Mouse (Mus musculus): ENCODE results near the gene Popdc3.

Gene Popdc3

GRCm38 (mm10) chr10:45229954-45230353 is 52.1 kb downstream of the Popdc3 start:
- Histone ChIP-seq H3K9me3 (ENCODE audit: low read length) (no peaks in the 10 kb centered on the region), H3K4me3 (replicated peaks; ENCODE audit: low read length) (no peak overlapping the region), H3K4me1 (replicated peaks; ENCODE audit: low read depth, low read length) (no peaks in the 10 kb centered on the region), H3K27me3 (ENCODE audit: insufficient read depth, low read length) (no peaks in the 10 kb centered on the region), H3K36me3 (ENCODE audit: insufficient read depth, low read length) (no peaks in the 10 kb centered on the region)
- no peak for TF ChIP-seq CTCF (conservative IDR thresholded peaks at IDR 0.05; ENCODE audit: low read length)

GRCm38 (mm10) chr10:45233351-45233750 is 55.5 kb downstream of the Popdc3 start:
- Histone ChIP-seq H3K4me3 (replicated peaks; ENCODE audit: low read length) (no peak overlapping the region), H3K9me3 (ENCODE audit: low read length) (no peaks in the 10 kb centered on the region), H3K27me3 (ENCODE audit: insufficient read depth, low read length) (no peaks in the 10 kb centered on the region), H3K36me3 (ENCODE audit: insufficient read depth, low read length) (no peaks in the 10 kb centered on the region), H3K4me1 (replicated peaks; ENCODE audit: low read depth, low read length) (peaks cover 7% of the 10 kb centered on the region)
- no peak for TF ChIP-seq POU5F1 (IDR thresholded peaks at IDR 0.05; ENCODE audit: borderline replicate concordance, low read length)
- no peak for TF ChIP-seq NANOG (IDR thresholded peaks at IDR 0.05; ENCODE audit: borderline replicate concordance, low read length)
- no peak for TF ChIP-seq CTCF (conservative IDR thresholded peaks at IDR 0.05; ENCODE audit: low read length)

GRCm38 (mm10) chr10:45236304-45236703 is 58.4 kb downstream of the Popdc3 start:
- H3K4me1 ChIP-seq (replicated peaks; ENCODE audit: low read depth, low read length), result peaks cover 7% of the 10 kb centered on the region
- no peaks in the 10 kb centered on the region for H3K36me3 ChIP-seq (ENCODE audit: insufficient read depth, low read length)
- no peaks in the 10 kb centered on the region for H3K9me3 ChIP-seq (ENCODE audit: low read length)
- H3K27me3 ChIP-seq (ENCODE audit: insufficient read depth, low read length), result no peaks in the 10 kb centered on the region
- TF ChIP-seq NANOG (IDR thresholded peaks at IDR 0.05; ENCODE audit: borderline replicate concordance, low read length) (no peak), CTCF (conservative IDR thresholded peaks at IDR 0.05; ENCODE audit: low read length) (no peak), POU5F1 (IDR thresholded peaks at IDR 0.05; ENCODE audit: borderline replicate concordance, low read length) (no peak)
- no peak overlapping the region for H3K4me3 ChIP-seq (replicated peaks; ENCODE audit: low read length)

GRCm38 (mm10) chr10:45237492-45237891 is 59.6 kb downstream of the Popdc3 start:
- Histone ChIP-seq H3K36me3 (ENCODE audit: insufficient read depth, low read length) (no peaks in the 10 kb centered on the region), H3K27me3 (ENCODE audit: insufficient read depth, low read length) (no peaks in the 10 kb centered on the region), H3K4me3 (replicated peaks; ENCODE audit: low read length) (no peak overlapping the region), H3K4me1 (replicated peaks; ENCODE audit: low read depth, low read length) (peaks cover 7% of the 10 kb centered on the region), H3K9me3 (ENCODE audit: low read length) (no peaks in the 10 kb centered on the region)
- TF ChIP-seq NANOG (IDR thresholded peaks at IDR 0.05; ENCODE audit: borderline replicate concordance, low read length) (no peak), POU5F1 (IDR thresholded peaks at IDR 0.05; ENCODE audit: borderline replicate concordance, low read length) (no peak)

- Histone ChIP-seq H3K9me3 (ENCODE audit: low read length) (peaks cover 13% of the 10 kb centered on the region), H3K27me3 (ENCODE audit: insufficient read depth, low read length) (0 out of 2 replicates have a peak, but pooled peaks cover 6% of the 10 kb centered on the region), H3K4me1 (replicated peaks; ENCODE audit: low read depth, low read length) (no peaks in the 10 kb centered on the region), H3K4me3 (replicated peaks; ENCODE audit: low read length) (no peak overlapping the region), H3K36me3 (ENCODE audit: insufficient read depth, low read length) (no peaks in the 10 kb centered on the region)
- TF ChIP-seq NANOG (IDR thresholded peaks at IDR 0.05; ENCODE audit: borderline replicate concordance, low read length) (no peak), CTCF (conservative IDR thresholded peaks at IDR 0.05; ENCODE audit: low read length) (no peak), POU5F1 (IDR thresholded peaks at IDR 0.05; ENCODE audit: borderline replicate concordance, low read length) (no peak)
Measured at GRCm38 (mm10) chr10:45260477-45260876, 82.6 kb downstream of the Popdc3 start.

- Histone ChIP-seq H3K4me1 (replicated peaks; ENCODE audit: low read depth, low read length) (no peaks in the 10 kb centered on the region), H3K27me3 (ENCODE audit: insufficient read depth, low read length) (0 out of 2 replicates have a peak, but pooled peaks cover 6% of the 10 kb centered on the region), H3K4me3 (replicated peaks; ENCODE audit: low read length) (no peak overlapping the region), H3K36me3 (ENCODE audit: insufficient read depth, low read length) (no peaks in the 10 kb centered on the region), H3K9me3 (ENCODE audit: low read length) (no peaks in the 10 kb centered on the region)
- no peak for TF ChIP-seq NANOG (IDR thresholded peaks at IDR 0.05; ENCODE audit: borderline replicate concordance, low read length)
- no peak for TF ChIP-seq CTCF (conservative IDR thresholded peaks at IDR 0.05; ENCODE audit: low read length)
- TF ChIP-seq POU5F1 (IDR thresholded peaks at IDR 0.05; ENCODE audit: borderline replicate concordance, low read length), result no peak
Measured at GRCm38 (mm10) chr10:45262126-45262525, 84.2 kb downstream of the Popdc3 start.

GRCm38 (mm10) chr10:45276499-45276898 is 98.6 kb downstream of the Popdc3 start:
- no peaks in the 10 kb centered on the region for H3K27me3 ChIP-seq (ENCODE audit: insufficient read depth, low read length)
- no peak overlapping the region for H3K4me3 ChIP-seq (replicated peaks; ENCODE audit: low read length)
- no peak for TF ChIP-seq POU5F1 (IDR thresholded peaks at IDR 0.05; ENCODE audit: borderline replicate concordance, low read length)
- TF ChIP-seq CTCF (conservative IDR thresholded peaks at IDR 0.05; ENCODE audit: low read length), result no peak
- no peak for TF ChIP-seq NANOG (IDR thresholded peaks at IDR 0.05; ENCODE audit: borderline replicate concordance, low read length)
- H3K4me1 ChIP-seq (replicated peaks; ENCODE audit: low read depth, low read length), result no peaks in the 10 kb centered on the region
- H3K9me3 ChIP-seq (ENCODE audit: low read length), result peaks cover 9% of the 10 kb centered on the region
- no peaks in the 10 kb centered on the region for H3K36me3 ChIP-seq (ENCODE audit: insufficient read depth, low read length)

GRCm38 (mm10) chr10:45276995-45277394 is 99.1 kb downstream of the Popdc3 start:
- TF ChIP-seq NANOG (IDR thresholded peaks at IDR 0.05; ENCODE audit: borderline replicate concordance, low read length) (no peak), CTCF (conservative IDR thresholded peaks at IDR 0.05; ENCODE audit: low read length) (no peak), POU5F1 (IDR thresholded peaks at IDR 0.05; ENCODE audit: borderline replicate concordance, low read length) (no peak)
- H3K9me3 ChIP-seq (ENCODE audit: low read length), result peaks cover 4% of the 10 kb centered on the region; the same call in 1 of the 2 replicates
- H3K4me3 ChIP-seq (replicated peaks; ENCODE audit: low read length), result no peak overlapping the region
- no peaks in the 10 kb centered on the region for H3K4me1 ChIP-seq (replicated peaks; ENCODE audit: low read depth, low read length)
- H3K27me3 ChIP-seq (ENCODE audit: insufficient read depth, low read length), result no peaks in the 10 kb centered on the region
- no peaks in the 10 kb centered on the region for H3K36me3 ChIP-seq (ENCODE audit: insufficient read depth, low read length)

GRCm38 (mm10) chr10:45285651-45286050 is 107.8 kb downstream of the Popdc3 start:
- TF ChIP-seq CTCF (conservative IDR thresholded peaks at IDR 0.05; ENCODE audit: low read length) (no peak), POU5F1 (IDR thresholded peaks at IDR 0.05; ENCODE audit: borderline replicate concordance, low read length) (no peak), NANOG (IDR thresholded peaks at IDR 0.05; ENCODE audit: borderline replicate concordance, low read length) (no peak)
- Histone ChIP-seq H3K9me3 (ENCODE audit: low read length) (peaks cover 19% of the 10 kb centered on the region; the same call in 1 of the 2 replicates), H3K4me3 (replicated peaks; ENCODE audit: low read length) (no peak overlapping the region), H3K27me3 (ENCODE audit: insufficient read depth, low read length) (peaks cover 49% of the 10 kb centered on the region), H3K36me3 (ENCODE audit: insufficient read depth, low read length) (no peaks in the 10 kb centered on the region), H3K4me1 (replicated peaks; ENCODE audit: low read depth, low read length) (peaks cover 11% of the 10 kb centered on the region)

Data from E14TG2a.4 (cell line).